Mouse (Mus musculus) CH12.LX (cell line): ENCODE data around the gene Gm16253. TPM values are rescaled to one million over a fixed set of nuclear protein-coding genes. Genes with fewer than 3 reads are reported as not detected.
A peak's percentile ranks its signal among the peaks of the same experiment; 100 is the strongest.

ENCODE experiments used
- DNase-seq: peaks from one replicate; pipeline ENCODE4 v3.0.0-alpha.2; 2013; ENCODE audit errors: extremely low read depth
- H3K27ac ChIP-seq: 2 replicates; pipeline ENCODE4 v1.5.1; 2012; ENCODE audit warnings: low read depth, mild to moderate bottlenecking, control low read depth, moderate library complexity; ENCODE audit not compliant: insufficient read depth
- H3K27me3 ChIP-seq: replicated peaks from 2 replicates; pipeline ENCODE3; 2012; ENCODE audit warnings: inconsistent platforms
- H3K36me3 ChIP-seq, 2 experiments: replicated peaks in 1 of 2; 2 replicates each; pipeline versions ENCODE3 to v1.6.1; 2012; ENCODE audit warnings: inconsistent platforms in 1 of 2, low read length in 1 of 2, mild to moderate bottlenecking in 1 of 2, mixed read lengths in 1 of 2, moderate library complexity in 1 of 2; ENCODE audit not compliant: control insufficient read depth in 1 of 2, insufficient read depth in 1 of 2
- H3K4me1 ChIP-seq, 2 experiments: 2 replicates each; pipeline ENCODE4 v1.6.1; 2012; ENCODE audit warnings: inconsistent platforms in 1 of 2, moderate library complexity in 1 of 2; ENCODE audit not compliant: insufficient read depth in 2 of 2, control insufficient read depth in 1 of 2
- H3K4me2 ChIP-seq: 2 replicates; pipeline ENCODE4 v1.6.1; 2012; ENCODE audit warnings: low read depth, mild to moderate bottlenecking, control low read depth; ENCODE audit not compliant: poor library complexity, insufficient read depth, severe bottlenecking
- H3K4me3 ChIP-seq, 3 experiments: fragments of 150-350 bp in 1 of 3; sonication (generic) in 1 of 3; replicated peaks in 1 of 3; 2 replicates each; pipeline versions ENCODE3 to v1.5.1; 2011 to 2012; ENCODE audit warnings: low read depth in 2 of 3, low read length in 2 of 3, mild to moderate bottlenecking in 2 of 3, moderate library complexity in 2 of 3, control low read depth in 1 of 3, improper control_type of control experiment in 1 of 3, inconsistent platforms in 1 of 3, mixed read lengths in 1 of 3; ENCODE audit not compliant: poor library complexity in 1 of 3
- H3K79me2 ChIP-seq: replicated peaks from 2 replicates; pipeline ENCODE4 v1.6.1; 2012; ENCODE audit warnings: mild to moderate bottlenecking, moderate library complexity; ENCODE audit not compliant: control insufficient read depth, poor library complexity, insufficient read depth, severe bottlenecking; ENCODE audit errors: extremely low read depth
- H3K9ac ChIP-seq: 2 replicates; pipeline ENCODE4 v1.6.1; 2012; ENCODE audit warnings: low read depth, mild to moderate bottlenecking, control low read depth, moderate library complexity; ENCODE audit not compliant: insufficient read depth
- H3K9me3 ChIP-seq: replicated peaks from 2 replicates; pipeline ENCODE3; 2012; ENCODE audit warnings: low read length, inconsistent platforms, mixed read lengths
- BHLHE40 ChIP-seq: IDR thresholded peaks from 2 replicates; pipeline ENCODE4 v1.6.1; 2011; ENCODE audit warnings: mild to moderate bottlenecking, low read depth, low read length, improper control_type of control experiment
- ELF1 ChIP-seq: IDR thresholded peaks from 2 replicates; pipeline ENCODE4 v1.6.1; 2014; ENCODE audit warnings: low read depth, mild to moderate bottlenecking, inconsistent platforms, low read length, improper control_type of control experiment
- EP300 ChIP-seq: IDR thresholded peaks from 2 replicates; pipeline ENCODE4 v1.6.1; 2011; ENCODE audit warnings: low read length, improper control_type of control experiment
- ETS1 ChIP-seq: conservative IDR thresholded peaks from 2 replicates; pipeline ENCODE4 v1.6.1; 2012; ENCODE audit warnings: low read depth, mild to moderate bottlenecking, inconsistent platforms, low read length, improper control_type of control experiment, moderate library complexity
- IRF4 ChIP-seq: IDR thresholded peaks from 2 replicates; pipeline ENCODE4 v1.6.1; 2014; ENCODE audit warnings: low read depth, mild to moderate bottlenecking, inconsistent platforms, low read length, improper control_type of control experiment
- JUND ChIP-seq: conservative IDR thresholded peaks from 2 replicates; pipeline ENCODE4 v1.6.1; 2011; ENCODE audit warnings: low read depth, low read length, improper control_type of control experiment
- KAT2A ChIP-seq: IDR thresholded peaks from 2 replicates; pipeline ENCODE4 v1.6.1; 2012; ENCODE audit warnings: low read length, improper control_type of control experiment, inconsistent platforms; ENCODE audit not compliant: insufficient replicate concordance
- MAX ChIP-seq: IDR thresholded peaks from 2 replicates; pipeline ENCODE4 v1.6.1; 2011; ENCODE audit warnings: low read length, improper control_type of control experiment
- MAZ ChIP-seq: IDR thresholded peaks from 2 replicates; pipeline ENCODE4 v1.6.1; 2012; ENCODE audit warnings: low read depth, mild to moderate bottlenecking, inconsistent platforms, low read length, improper control_type of control experiment, moderate library complexity
- MEF2A ChIP-seq: IDR thresholded peaks from 2 replicates; pipeline ENCODE4 v1.6.1; 2014; ENCODE audit warnings: low read depth, mild to moderate bottlenecking, inconsistent platforms, low read length, improper control_type of control experiment, borderline replicate concordance
- MXI1 ChIP-seq: IDR thresholded peaks from 2 replicates; pipeline ENCODE4 v1.6.1; 2011; ENCODE audit warnings: mild to moderate bottlenecking, low read depth, low read length, improper control_type of control experiment
- MYC ChIP-seq: IDR thresholded peaks from 2 replicates; pipeline ENCODE4 v1.6.1; 2011; ENCODE audit warnings: low read depth, mild to moderate bottlenecking, improper control_type of control experiment, low read length
- NELFE ChIP-seq: IDR thresholded peaks from 2 replicates; pipeline ENCODE4 v1.6.1; 2011; ENCODE audit warnings: low read depth, low read length, improper control_type of control experiment
- PAX5 ChIP-seq: IDR thresholded peaks from 2 replicates; pipeline ENCODE4 v1.6.1; 2012; ENCODE audit warnings: low read length, inconsistent platforms, mixed read lengths
- SIN3A ChIP-seq: IDR thresholded peaks from 2 replicates; pipeline ENCODE4 v1.6.1; 2012; ENCODE audit warnings: low read length, improper control_type of control experiment, inconsistent platforms
- SMC3 ChIP-seq: IDR thresholded peaks from 2 replicates; pipeline ENCODE4 v1.6.1; 2011; ENCODE audit warnings: low read depth, low read length, improper control_type of control experiment
- TBP ChIP-seq: conservative IDR thresholded peaks from 2 replicates; pipeline ENCODE4 v1.6.1; 2011; ENCODE audit warnings: low read depth, low read length, improper control_type of control experiment
- TCF12 ChIP-seq: IDR thresholded peaks from 2 replicates; pipeline ENCODE4 v1.6.1; 2014; ENCODE audit warnings: low read depth, mild to moderate bottlenecking, inconsistent platforms, low read length, improper control_type of control experiment
- UBTF ChIP-seq: IDR thresholded peaks from 2 replicates; pipeline ENCODE4 v1.6.1; 2012; ENCODE audit warnings: low read depth, mild to moderate bottlenecking, inconsistent platforms, low read length, improper control_type of control experiment, moderate library complexity
- USF1 ChIP-seq: IDR thresholded peaks from 2 replicates; pipeline ENCODE4 v1.6.1; 2014; ENCODE audit warnings: low read depth, mild to moderate bottlenecking, inconsistent platforms, low read length, improper control_type of control experiment
- dilution Hi-C: fragments of 300-500 bp; cut with MboI; formaldehyde crosslinking; loops from 2 replicates; pipeline ENCODE4 v1.14.3; 2020; ENCODE audit warnings: low sequenced_read_pairs; ENCODE audit not compliant: extremely low pct_unique_long_range_greater_than_20kb, extremely low pct_ligation_motif_present
- in situ Hi-C: fragments of 300-500 bp; cut with MboI; formaldehyde crosslinking; loops from 3 replicates; pipeline ENCODE4 v1.14.3; 2019; ENCODE audit warnings: low sequenced_read_pairs, low pct_ligation_motif_present, low pct_unique_long_range_greater_than_20kb, mixed read lengths
- polyA plus RNA-seq: library from polyadenylated mRNA; unstranded; fragments of >175 nt; gene quantifications from 2 replicates; pipeline ENCODE4 v1.2.1, GENCODE M21; 2012; ENCODE audit warnings: low read depth; ENCODE audit not compliant: insufficient read length
- total RNA-seq, 2 experiments: library from RNA; depleted of rRNA; stranded (reverse); fragments of 300-350 nt in 1 of 2; fragments of >200 nt in 1 of 2; gene quantifications; 2 replicates each; pipeline ENCODE4 v1.2.3; 2012 to 2014

Gm16253 gene
- total and polyA plus RNA-seq, 3 experiments: 0.46 to 0.72 TPM; not detected in 1

GRCm38 (mm10) chr3:96555999-96556614 lies 20.7 kb upstream of the Gm16253 start:
- H3K79me2 ChIP-seq: peaks cover 33% of the 10 kb centered on the region
- no peak for TF ChIP-seq USF1
- no peak for TF ChIP-seq MEF2A
- TF ChIP-seq ETS1: no peak
- TF ChIP-seq NELFE: no peak
- no peak for TF ChIP-seq BHLHE40
- TF ChIP-seq SIN3A: no peak
- TF ChIP-seq PAX5: no peak
- TF ChIP-seq MAX: no peak
- TF ChIP-seq IRF4: no peak
- no peak for TF ChIP-seq MAZ
- no peak for TF ChIP-seq KAT2A
- no peak for TF ChIP-seq MXI1
- no peak for TF ChIP-seq UBTF
- TF ChIP-seq EP300: no peak
- TF ChIP-seq ELF1: no peak
- TF ChIP-seq JUND: no peak
- no peak for TF ChIP-seq MYC
- no peak for TF ChIP-seq TBP
- TF ChIP-seq TCF12: no peak
- TF ChIP-seq SMC3: no peak
- TF ChIP-seq, all 38 proteins: peak for 0
- H3K4me2 ChIP-seq: peak overlapping the region; percentile 90; the same call in 1 of the 2 replicates
- peak overlapping the region; percentile 99 for H3K9ac ChIP-seq
- peaks cover 20 to 23% of the 10 kb centered on the region in 2 experiments for H3K36me3 ChIP-seq
- H3K4me3 ChIP-seq: no peak overlapping the region
- peaks cover 0 to 35% of the 10 kb centered on the region in 2 experiments; a peak in 2 of 4 replicates for H3K4me1 ChIP-seq
- H3K27ac ChIP-seq: no peak overlapping the region
- dilution Hi-C loops (no loop called here), in situ Hi-C loops (no loop called here)
- no peaks in the 10 kb centered on the region for H3K27me3 ChIP-seq
- no peaks in the 10 kb centered on the region for H3K9me3 ChIP-seq
- no peak for DNase-seq
